Mouse (Mus musculus) adrenal gland, postnatal 4 days (tissue): ENCODE results near the gene Atp6v0a2. TPM values are rescaled to one million over a fixed set of nuclear protein-coding genes. Genes with fewer than 3 reads are reported as not detected.

Experiments
- DNase-seq, 2 experiments: peaks; one replicate each; pipeline ENCODE4 v3.0.0; 2021 to 2022; ENCODE audit warnings: low spot score in 2 of 2, mixed read lengths in 2 of 2
- total RNA-seq, 2 experiments: library from RNA; stranded (reverse); gene quantifications; 2 replicates each; pipeline ENCODE4 v1.2.3; 2021

The Atp6v0a2 gene
- total RNA-seq, 2 experiments from 2014 or later, result 48.8 to 49.0 TPM

- no peak for DNase-seq
These were observed 7.8 kb downstream of the Atp6v0a2 start for GRCm38 (mm10) chr5:124636139-124636538.

DNA sequence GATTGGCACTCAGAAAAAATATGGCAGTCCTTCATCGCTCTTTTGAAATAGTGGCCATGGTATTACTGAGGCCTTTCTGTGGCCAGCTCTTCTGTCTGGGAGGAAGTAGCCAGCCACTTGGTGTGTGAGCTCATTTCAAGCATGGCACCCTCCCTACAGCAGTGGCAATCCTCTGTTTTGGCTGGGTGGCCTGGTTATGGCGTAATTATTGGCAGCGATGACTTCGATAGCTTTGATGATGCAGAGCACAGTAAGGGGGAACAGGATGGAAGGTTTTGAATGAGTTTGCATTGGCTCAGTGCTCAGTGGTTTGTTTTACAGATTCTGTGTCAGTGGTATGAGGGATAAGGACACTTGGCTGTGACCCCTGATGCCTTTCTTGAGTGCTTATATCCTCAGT, 8.3 kb downstream of the Atp6v0a2 start:
- DNase-seq, result no peak

GRCm38 (mm10) chr5:124637300-124637699, 8.9 kb downstream of the Atp6v0a2 start:
- DNase-seq, result no peak

- DNase-seq, result no peak
These were observed 9.5 kb downstream of the Atp6v0a2 start for GRCm38 (mm10) chr5:124637836-124638235.

- no peak for DNase-seq
These were observed 85.4 kb downstream of the Atp6v0a2 start for GRCm38 (mm10) chr5:124713741-124714140.

GRCm38 (mm10) chr5:124715135-124715534, 86.8 kb downstream of the Atp6v0a2 start:
- no peak for DNase-seq

DNA sequence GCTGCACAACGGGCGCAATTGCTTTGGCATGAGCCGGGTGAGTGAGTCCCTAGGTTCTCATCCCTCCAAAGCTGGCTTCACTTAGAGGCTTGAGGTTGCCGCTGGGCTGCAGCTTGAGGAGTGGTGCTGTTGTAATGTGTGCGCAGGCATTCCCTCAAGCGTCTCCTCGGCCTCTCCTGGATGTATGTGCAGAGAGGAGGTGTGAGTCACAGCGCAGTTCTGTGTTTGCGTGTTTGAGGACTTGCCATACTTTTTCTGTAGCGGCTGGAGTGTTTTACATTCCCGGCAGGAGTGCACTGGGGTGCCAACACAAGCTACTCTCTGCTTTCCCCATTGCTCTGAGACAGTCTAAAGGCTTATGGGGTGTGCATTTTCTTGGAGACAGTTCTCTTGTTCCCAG, 89.6 kb downstream of the Atp6v0a2 start:
- no peak for DNase-seq

DNA sequence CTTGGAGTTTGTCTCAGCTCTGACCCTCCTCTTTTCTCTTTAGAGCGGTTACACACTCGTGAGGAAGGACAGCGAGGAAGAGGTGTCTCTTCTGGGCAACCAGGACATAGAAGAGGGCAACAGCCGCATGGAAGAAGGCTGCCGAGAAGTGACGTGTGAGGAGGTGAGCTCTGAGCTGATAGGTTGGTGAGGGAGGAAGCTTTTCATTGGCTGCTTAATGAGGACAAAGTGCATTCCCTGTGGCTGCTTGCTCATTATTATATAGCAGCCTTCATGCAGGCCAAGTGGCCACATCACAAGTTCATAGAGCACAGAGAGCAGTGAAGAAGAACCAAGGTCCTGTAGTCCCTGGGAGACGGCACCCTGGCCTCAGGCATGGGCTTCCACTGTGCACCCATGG, 90.0 kb downstream of the Atp6v0a2 start:
- no peak for DNase-seq

DNA sequence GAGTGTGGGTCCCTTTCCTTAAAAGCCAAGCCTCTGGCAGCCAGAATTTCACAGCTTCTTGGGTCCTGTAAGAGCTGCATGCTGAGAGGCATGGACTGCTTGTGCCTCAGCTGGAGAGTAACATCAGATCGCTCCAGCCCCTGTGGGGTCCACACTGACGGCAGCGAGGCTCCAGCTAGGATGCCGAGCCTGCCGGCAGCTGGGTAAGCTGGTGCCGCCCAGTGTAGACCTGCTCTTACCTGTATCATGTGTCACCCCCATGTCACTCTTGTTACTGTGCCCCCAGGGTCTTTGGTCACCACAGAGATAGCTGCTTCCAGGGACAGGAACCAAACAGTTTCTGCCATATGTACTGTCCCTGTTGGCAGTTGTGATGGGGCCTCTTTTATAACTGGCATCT, 94.7 kb downstream of the Atp6v0a2 start:
- no peak for DNase-seq

DNA sequence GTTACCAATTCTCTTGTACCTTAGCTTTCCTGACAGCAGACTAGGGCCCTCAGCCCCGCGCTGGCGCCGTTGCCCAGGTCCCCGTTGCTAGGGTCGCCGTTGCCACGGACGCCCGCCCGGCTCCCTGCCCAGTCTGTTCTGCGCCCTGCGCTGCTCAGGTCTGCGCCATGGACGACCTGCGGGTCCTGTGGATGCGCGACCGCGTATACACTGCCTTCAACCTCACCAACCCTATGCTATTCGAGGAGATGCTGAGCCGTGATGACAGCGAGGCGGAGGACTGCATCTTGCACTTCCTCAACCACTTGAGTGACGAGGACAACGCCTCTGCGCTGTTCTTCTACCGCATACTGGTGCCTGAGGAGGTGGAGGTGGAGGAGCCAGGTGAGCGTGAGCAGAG, 96.6 kb downstream of the Atp6v0a2 start, which contains the start of gene Dnah10:
Dnah10 (plus strand) TSS at position 89 of the 400 bp plus-strand sequence.
- no peak for DNase-seq

DNA sequence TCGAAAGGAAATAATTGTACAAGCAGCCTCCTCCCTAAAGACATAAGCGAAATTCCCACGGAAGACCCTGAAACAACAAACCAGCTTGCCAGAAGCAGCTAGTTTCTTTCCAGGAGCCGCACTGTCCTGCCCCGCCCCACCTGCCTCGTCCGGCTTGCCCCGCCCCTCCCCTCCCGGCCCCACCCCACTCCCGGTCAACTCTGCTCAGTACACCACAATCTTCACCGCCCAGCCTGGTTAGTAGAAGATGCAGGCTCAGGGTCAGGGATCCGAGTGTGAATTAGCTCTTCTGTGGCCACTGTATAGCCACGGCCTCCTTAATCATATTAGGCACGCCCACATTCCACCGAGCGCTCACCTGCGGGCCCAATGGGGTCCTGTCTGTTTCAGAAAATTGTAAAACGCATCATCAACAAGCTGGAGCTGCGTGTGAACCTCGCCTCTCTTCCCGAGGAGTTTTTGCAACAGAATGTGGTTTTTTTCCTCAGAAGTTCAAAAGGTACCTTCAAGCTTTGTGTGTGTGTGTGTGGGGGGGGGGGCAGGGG, 101.4 kb downstream of the Atp6v0a2 start:
- DNase-seq, result no peak

DNA sequence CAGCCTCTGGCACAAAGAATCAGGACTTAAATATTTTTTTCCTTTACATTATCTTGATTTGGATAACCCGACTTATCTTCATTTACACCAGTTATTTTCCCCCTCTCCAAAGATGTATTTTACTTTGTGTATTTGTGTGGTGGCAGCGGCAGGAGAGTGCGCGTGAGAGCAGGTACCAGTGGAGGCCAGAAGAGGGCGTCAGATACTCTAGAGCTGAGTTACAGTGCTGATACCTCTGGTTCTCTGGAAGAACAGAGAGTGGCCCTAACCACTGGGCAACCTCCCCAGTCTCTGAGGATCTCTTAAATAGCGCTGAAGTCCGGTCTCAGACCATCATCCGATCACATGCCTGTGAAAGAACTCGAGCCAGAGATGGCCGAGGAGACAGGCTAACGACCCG, 105.6 kb downstream of the Atp6v0a2 start:
- no peak for DNase-seq

DNA sequence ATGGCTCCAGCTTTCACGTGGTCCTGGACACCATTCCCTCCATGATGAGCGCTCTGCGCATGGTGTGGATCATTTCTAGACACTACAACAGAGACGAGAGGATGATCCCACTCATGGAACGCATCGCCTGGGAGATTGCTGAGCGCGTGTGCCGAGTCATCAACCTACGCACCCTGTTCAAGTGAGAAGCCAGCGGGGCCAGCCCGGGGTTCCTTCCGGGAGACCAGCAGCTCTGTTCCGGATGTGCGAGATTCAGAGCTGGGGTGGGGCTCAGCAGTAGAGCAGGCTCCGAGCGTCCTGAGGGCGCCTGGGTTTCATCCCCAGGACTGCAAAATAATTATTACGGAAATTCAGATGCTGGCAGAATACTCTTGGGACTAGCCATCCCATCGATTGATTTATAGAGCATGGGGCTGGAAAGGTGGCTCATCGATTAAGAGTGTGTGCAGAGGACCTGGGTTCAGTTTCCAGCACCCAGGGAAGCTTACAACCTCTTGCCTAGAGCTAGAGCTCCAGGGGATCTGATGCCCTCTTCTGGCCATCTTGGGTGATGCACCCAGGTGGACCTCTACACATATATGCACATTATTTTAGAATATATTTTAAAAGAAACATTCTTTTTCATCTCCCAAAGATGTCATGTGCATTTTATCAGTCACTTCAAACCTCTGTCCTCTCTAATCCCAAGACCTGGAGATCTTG, 113.7 kb downstream of the Atp6v0a2 start:
- DNase-seq, result no peak

DNA sequence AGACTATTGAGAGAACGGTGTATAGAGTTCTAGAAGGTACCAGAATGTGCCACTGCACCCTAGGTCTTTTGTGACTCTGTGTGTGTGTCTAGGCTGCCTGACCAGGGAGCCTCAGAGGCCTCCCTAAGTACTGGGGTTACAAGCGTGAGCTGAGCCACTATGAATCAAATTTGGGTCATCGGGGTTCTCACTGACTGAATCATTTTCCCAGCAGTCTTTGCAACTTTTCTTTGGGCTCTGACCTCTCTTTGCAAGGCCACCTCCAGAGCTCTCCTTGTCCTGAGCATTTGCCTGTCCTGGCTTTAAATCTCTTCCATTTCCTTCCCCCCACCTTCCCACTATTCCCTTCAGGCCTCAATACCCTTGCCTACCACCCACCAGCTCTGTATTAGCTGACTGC, 115.5 kb downstream of the Atp6v0a2 start:
- DNase-seq, result no peak

GRCm38 (mm10) chr5:124746220-124746619, 117.8 kb downstream of the Atp6v0a2 start:
- DNase-seq, result no peak

- DNase-seq, result no peak
These were observed 119.9 kb downstream of the Atp6v0a2 start for GRCm38 (mm10) chr5:124748296-124748695.

DNA sequence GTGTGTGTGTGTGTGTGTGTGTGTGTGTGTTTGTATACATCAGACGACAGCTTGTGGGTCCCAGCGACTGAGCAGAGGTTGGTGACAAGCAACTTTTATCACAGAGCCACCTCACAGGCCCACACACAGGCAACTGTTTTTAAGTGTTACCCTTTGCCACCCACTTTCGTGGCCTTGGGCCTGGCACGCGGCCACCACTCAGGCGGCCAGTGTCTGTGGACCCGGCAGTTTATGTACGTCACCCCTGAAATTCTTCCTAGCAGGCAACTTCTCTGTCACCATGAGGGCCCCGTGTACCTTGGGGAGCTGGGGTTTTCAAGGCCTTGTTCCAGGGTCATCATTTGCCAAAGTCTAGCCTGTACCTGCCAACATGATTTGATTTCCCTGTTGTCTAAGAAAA, 123.3 kb downstream of the Atp6v0a2 start:
- peak in 1 of 2 experiments; percentile 14 for DNase-seq

GRCm38 (mm10) chr5:124761011-124761410, 132.6 kb downstream of the Atp6v0a2 start:
- DNase-seq, result no peak

DNA sequence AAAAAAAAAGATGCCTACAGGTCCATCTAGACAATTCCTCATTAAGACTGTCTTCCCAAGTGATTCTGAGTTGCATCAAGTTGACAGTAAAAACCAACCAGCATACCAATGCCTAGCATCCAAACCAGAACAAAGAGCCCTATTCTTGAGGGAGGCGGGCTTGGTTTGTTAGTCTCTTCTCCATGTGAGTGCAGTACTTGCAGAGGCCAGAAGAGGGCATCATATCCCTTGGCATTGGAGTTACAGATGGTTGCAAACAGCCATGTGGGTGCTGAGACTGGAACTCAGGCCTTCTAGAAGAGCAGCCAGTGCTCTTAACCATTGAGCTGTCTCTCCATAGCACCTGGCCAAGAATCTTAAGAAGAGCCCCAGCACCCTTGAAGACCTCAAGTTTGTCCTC, 133.4 kb downstream of the Atp6v0a2 start:
- DNase-seq, result no peak
